8 mouse cellular contexts compared by ENCODE assay signal in genomic region chr11:94881982-94882686, GRCm38 (mm10). TPM values are rescaled to one million over a fixed set of nuclear protein-coding genes. Genes with fewer than 3 reads are reported as not detected.
DNase-seq lines count a peak whose midpoint lies in the region; ATAC-seq and TF ChIP-seq lines count a peak whose summit lies in the region.

No protein-coding gene starts in this region.

- H3K9ac ChIP-seq in heart, postnatal 0 days (replicated peaks; ENCODE audit: low read depth, low read length), result no peak overlapping the region
- H3K9ac ChIP-seq in midbrain, embryonic 12.5 days (replicated peaks), result no peak overlapping the region

- H3K27me3 ChIP-seq in E14TG2a.4 (ENCODE audit: insufficient read depth, low read length), result peaks cover 84% of the 10 kb centered on the region
- peaks cover 42% of the 10 kb centered on the region for H3K27me3 ChIP-seq in heart, postnatal 0 days (ENCODE audit: control insufficient read depth, insufficient read depth, low read length)
- peaks cover 58% of the 10 kb centered on the region for H3K27me3 ChIP-seq in midbrain, embryonic 12.5 days

- peak overlapping the region; percentile 43; the same call in 1 of the 2 replicates for H3K4me2 ChIP-seq in heart, postnatal 0 days (ENCODE audit: low read depth, low read length)
- peak overlapping the region; percentile 40 for H3K4me2 ChIP-seq in midbrain, embryonic 12.5 days (replicated peaks)

- H3K27ac ChIP-seq in heart, postnatal 0 days (ENCODE audit: low read depth), result peak overlapping the region; percentile 73
- H3K27ac ChIP-seq in midbrain, embryonic 12.5 days (replicated peaks), result no peak overlapping the region

- no peaks in the 10 kb centered on the region for H3K36me3 ChIP-seq in E14TG2a.4 (ENCODE audit: insufficient read depth, low read length)
- no peaks in the 10 kb centered on the region for H3K36me3 ChIP-seq in heart, postnatal 0 days (replicated peaks; ENCODE audit: control insufficient read depth, insufficient read depth, low read length)
- no peaks in the 10 kb centered on the region for H3K36me3 ChIP-seq in midbrain, embryonic 12.5 days

- DNase-seq in gastrocnemius, postnatal 10 days, result peak; percentile 49
- no peak for DNase-seq in gastrocnemius, adult 8-10 months (ENCODE audit: low spot score in 2 of 2)
- DNase-seq in heart, postnatal 0 days (ENCODE audit: low spot score), result no peak
- no peak for DNase-seq in adrenal gland, adult 2 months
- DNase-seq in spleen, postnatal 36 days (ENCODE audit: low spot score in 2 of 2), result no peak

- no peak for TF ChIP-seq EP300 in heart, postnatal 0 days (IDR thresholded peaks at IDR 0.05; ENCODE audit: low read depth)

- TF ChIP-seq CTCF in E14TG2a.4 (conservative IDR thresholded peaks at IDR 0.05; ENCODE audit: low read length), result no peak
- TF ChIP-seq CTCF in heart, postnatal 0 days (IDR thresholded peaks at IDR 0.05; ENCODE audit: low read depth), result no peak

- H3K4me1 ChIP-seq in E14TG2a.4 (replicated peaks; ENCODE audit: low read depth, low read length), result peaks cover 29% of the 10 kb centered on the region
- H3K4me1 ChIP-seq in heart, postnatal 0 days (ENCODE audit: control insufficient read depth, insufficient read depth), result 0 out of 2 replicates have a peak, but pooled peaks cover 8% of the 10 kb centered on the region
- H3K4me1 ChIP-seq in midbrain, embryonic 12.5 days, result peaks cover 24% of the 10 kb centered on the region

- H3K4me3 ChIP-seq in E14TG2a.4 (replicated peaks; ENCODE audit: low read length), result peak overlapping the region; percentile 32; the same call in 1 of the 2 replicates
- H3K4me3 ChIP-seq in heart, postnatal 0 days (ENCODE audit: low read depth, low read length), result no peak overlapping the region
- H3K4me3 ChIP-seq in midbrain, embryonic 12.5 days, result no peak overlapping the region

- no peaks in the 10 kb centered on the region for H3K9me3 ChIP-seq in E14TG2a.4 (ENCODE audit: low read length)
- no peaks in the 10 kb centered on the region for H3K9me3 ChIP-seq in heart, postnatal 0 days (replicated peaks; ENCODE audit: control insufficient read depth, low read length)
- no peaks in the 10 kb centered on the region for H3K9me3 ChIP-seq in midbrain, embryonic 12.5 days

- WGBS in heart, postnatal 0 days, result 25% methylated on average over 9 of the region's 9 CpGs
- 19% methylated on average over 9 of the region's 9 CpGs for WGBS in midbrain, embryonic 12.5 days

- peak; percentile 28; the same call in 1 of the 2 replicates for ATAC-seq in heart, postnatal 0 days (ENCODE audit: insufficient read depth, low read depth)
- no peak for ATAC-seq in midbrain, embryonic 12.5 days (ENCODE audit: low FRiP score, low read depth)
- no peak for ATAC-seq in CD4-positive, CD25-positive, alpha-beta regulatory T cell, adult 4 months

RNA-seq across cellular contexts. Expression of gene Col1a1, which starts 53.9 kb away (rescaled TPM):
- 1,000 to 10,000 TPM; 5,070 to 7,999 TPM for total RNA-seq in gastrocnemius, postnatal 10 days (2021)
- total RNA-seq in gastrocnemius, adult 8-10 months (2022), result 10 to 100 TPM; 30.9 to 90.6 (median 45.9) TPM
- total RNA-seq in heart, postnatal 0 days (2014; rRNA removed; ENCODE audit: low replicate concordance), result 263 and 322 TPM in 2 replicates
- 334 and 345 TPM in 2 replicates for polyA plus RNA-seq in heart, postnatal 0 days (2015; fragmentation: Nextera tagmentation; extraction: Ambion mirVana)
- polyA plus RNA-seq in midbrain, embryonic 12.5 days (2016; fragmentation: Nextera tagmentation; extraction: Ambion mirVana), result 405 and 569 TPM in 2 replicates
- polyA plus RNA-seq in CD4-positive, CD25-positive, alpha-beta regulatory T cell, adult 4 months (2017; shearing (Covaris generic)), result under 1 TPM in 1 of 2 experiments, not detected in 1; 0.09 TPM
- total RNA-seq in adrenal gland, adult 2 months (2021), result 10 to 100 TPM; 34.5 to 82.8 TPM
- 40.1 and 42.9 TPM in 2 replicates for polyA plus RNA-seq in adrenal gland, adult 2 months (2012; rRNA removed)

Comparison
In these comparisons a context has a peak if more than half of its experiments do, and no peak if none do; other contexts are left out.
1. RNA of gene Col1a1, which starts 53.9 kb away (total RNA-seq): 5,070 to 7,999 TPM in gastrocnemius, postnatal 10 days; 263 to 322 TPM in heart, postnatal 0 days, 34.5 to 82.8 TPM in adrenal gland, adult 2 months and 30.9 to 90.6 TPM in gastrocnemius, adult 8-10 months; every median in the first group is over 10 times any median in the second.